Mouse (Mus musculus): ENCODE data around the gene CN725425. TPM values are rescaled to one million over a fixed set of nuclear protein-coding genes. Genes with fewer than 3 reads are reported as not detected.

Gene CN725425
- polyA plus RNA-seq, 1 experiment from 2014 or later = not detected

GRCm38 (mm10) chr15:91192223-91192598 is 7.1 kb upstream of the CN725425 start:
- WGBS = 12% methylated on average over 7 of the region's 7 CpGs
- H3K27ac ChIP-seq (ENCODE audit: low read depth, low read length) = peak overlapping the region; percentile 65; the same call in 1 of the 2 replicates
- DNase-seq (ENCODE audit: low spot score) (no peak), ATAC-seq (replicated peaks; ENCODE audit: low FRiP score) (peak; percentile 50)
- H3K4me3 ChIP-seq (ENCODE audit: low read depth, low read length) = peak overlapping the region; percentile 52
- peak overlapping the region; percentile 2; the same call in 1 of the 2 replicates for H3K9ac ChIP-seq (ENCODE audit: low read depth, low read length)
- no peaks in the 10 kb centered on the region for H3K36me3 ChIP-seq (ENCODE audit: control insufficient read depth, insufficient read depth, low read length)
- H3K4me2 ChIP-seq = peak overlapping the region; percentile 82
- no peaks in the 10 kb centered on the region for H3K9me3 ChIP-seq (ENCODE audit: control insufficient read depth, low read length)
- no peaks in the 10 kb centered on the region for H3K27me3 ChIP-seq (replicated peaks; ENCODE audit: control insufficient read depth, insufficient read depth, low read length)
- H3K4me1 ChIP-seq (replicated peaks; ENCODE audit: control insufficient read depth, insufficient read depth, low read length) = peaks cover 5% of the 10 kb centered on the region; the same call in 1 of the 2 replicates

- no peak overlapping the region for H3K4me2 ChIP-seq
- ATAC-seq (replicated peaks; ENCODE audit: low FRiP score) (no peak), DNase-seq (ENCODE audit: low spot score) (no peak)
- H3K9me3 ChIP-seq (ENCODE audit: control insufficient read depth, low read length) = no peaks in the 10 kb centered on the region
- no peak overlapping the region for H3K27ac ChIP-seq (ENCODE audit: low read depth, low read length)
- H3K9ac ChIP-seq (ENCODE audit: low read depth, low read length) = no peak overlapping the region
- 90% methylated on average over 1 of the region's 1 CpGs for WGBS
- no peaks in the 10 kb centered on the region for H3K4me1 ChIP-seq (replicated peaks; ENCODE audit: control insufficient read depth, insufficient read depth, low read length)
- no peaks in the 10 kb centered on the region for H3K36me3 ChIP-seq (ENCODE audit: control insufficient read depth, insufficient read depth, low read length)
- no peaks in the 10 kb centered on the region for H3K27me3 ChIP-seq (replicated peaks; ENCODE audit: control insufficient read depth, insufficient read depth, low read length)
- H3K4me3 ChIP-seq (ENCODE audit: low read depth, low read length) = no peak overlapping the region
These were observed 1.5 kb downstream of the CN725425 start for GRCm38 (mm10) chr15:91200833-91201232.

GRCm38 (mm10) chr15:91202486-91202885 is 3.2 kb downstream of the CN725425 start:
- ATAC-seq (replicated peaks; ENCODE audit: low FRiP score) (no peak), DNase-seq (ENCODE audit: low spot score) (no peak)
- H3K36me3 ChIP-seq (ENCODE audit: control insufficient read depth, insufficient read depth, low read length) = no peaks in the 10 kb centered on the region
- H3K9ac ChIP-seq (ENCODE audit: low read depth, low read length) = no peak overlapping the region
- H3K4me1 ChIP-seq (replicated peaks; ENCODE audit: control insufficient read depth, insufficient read depth, low read length) = no peaks in the 10 kb centered on the region
- WGBS = 86% methylated on average over 1 of the region's 1 CpGs
- no peak overlapping the region for H3K27ac ChIP-seq (ENCODE audit: low read depth, low read length)
- H3K4me3 ChIP-seq (ENCODE audit: low read depth, low read length) = no peak overlapping the region
- H3K4me2 ChIP-seq = no peak overlapping the region
- no peaks in the 10 kb centered on the region for H3K27me3 ChIP-seq (replicated peaks; ENCODE audit: control insufficient read depth, insufficient read depth, low read length)
- H3K9me3 ChIP-seq (ENCODE audit: control insufficient read depth, low read length) = no peaks in the 10 kb centered on the region

GRCm38 (mm10) chr15:91203521-91203920 is 4.2 kb downstream of the CN725425 start:
- Histone ChIP-seq H3K9ac (ENCODE audit: low read depth, low read length) (no peak overlapping the region), H3K4me1 (replicated peaks; ENCODE audit: control insufficient read depth, insufficient read depth, low read length) (no peaks in the 10 kb centered on the region), H3K27ac (ENCODE audit: low read depth, low read length) (no peak overlapping the region), H3K4me2 (no peak overlapping the region), H3K27me3 (replicated peaks; ENCODE audit: control insufficient read depth, insufficient read depth, low read length) (no peaks in the 10 kb centered on the region), H3K36me3 (ENCODE audit: control insufficient read depth, insufficient read depth, low read length) (no peaks in the 10 kb centered on the region), H3K9me3 (ENCODE audit: control insufficient read depth, low read length) (no peaks in the 10 kb centered on the region), H3K4me3 (ENCODE audit: low read depth, low read length) (no peak overlapping the region)
- ATAC-seq (replicated peaks; ENCODE audit: low FRiP score) = no peak
- WGBS = 85% methylated on average over 3 of the region's 3 CpGs
- DNase-seq (ENCODE audit: low spot score) = no peak

DNA sequence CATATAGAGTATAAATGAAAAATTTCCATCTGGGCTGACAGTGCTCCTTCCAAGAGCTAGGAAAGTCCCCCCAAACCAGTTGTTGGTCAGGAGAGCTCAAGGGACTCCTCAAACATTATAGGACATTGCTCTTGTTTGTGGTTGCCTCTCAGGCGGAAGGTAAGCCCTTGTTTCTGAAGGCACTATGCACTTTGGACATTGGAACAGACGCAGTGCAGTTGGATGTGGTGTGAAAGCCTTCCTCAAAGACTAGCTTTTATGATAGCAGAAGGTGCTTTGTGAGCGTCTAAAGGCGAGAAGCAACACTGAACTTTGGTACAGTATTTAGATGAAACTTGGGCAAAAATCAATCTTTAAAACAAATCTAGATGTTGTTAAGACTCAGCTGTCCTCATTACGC is 7.2 kb downstream of the CN725425 start:
- Histone ChIP-seq H3K27me3 (replicated peaks; ENCODE audit: control insufficient read depth, insufficient read depth, low read length) (no peaks in the 10 kb centered on the region), H3K9me3 (ENCODE audit: control insufficient read depth, low read length) (no peaks in the 10 kb centered on the region), H3K4me1 (replicated peaks; ENCODE audit: control insufficient read depth, insufficient read depth, low read length) (no peaks in the 10 kb centered on the region), H3K4me3 (ENCODE audit: low read depth, low read length) (no peak overlapping the region), H3K9ac (ENCODE audit: low read depth, low read length) (no peak overlapping the region), H3K4me2 (no peak overlapping the region), H3K27ac (ENCODE audit: low read depth, low read length) (no peak overlapping the region), H3K36me3 (ENCODE audit: control insufficient read depth, insufficient read depth, low read length) (no peaks in the 10 kb centered on the region)
- DNase-seq (ENCODE audit: low spot score) (no peak), ATAC-seq (replicated peaks; ENCODE audit: low FRiP score) (no peak)
- WGBS = 78% methylated on average over 5 of the region's 5 CpGs

- no peak overlapping the region for H3K27ac ChIP-seq (ENCODE audit: low read depth, low read length)
- DNase-seq (ENCODE audit: low spot score) (no peak), ATAC-seq (replicated peaks; ENCODE audit: low FRiP score) (no peak)
- no peaks in the 10 kb centered on the region for H3K4me1 ChIP-seq (replicated peaks; ENCODE audit: control insufficient read depth, insufficient read depth, low read length)
- no peaks in the 10 kb centered on the region for H3K27me3 ChIP-seq (replicated peaks; ENCODE audit: control insufficient read depth, insufficient read depth, low read length)
- WGBS = 67% methylated on average over 5 of the region's 5 CpGs
- H3K4me3 ChIP-seq (ENCODE audit: low read depth, low read length) = no peak overlapping the region
- H3K4me2 ChIP-seq = no peak overlapping the region
- H3K9me3 ChIP-seq (ENCODE audit: control insufficient read depth, low read length) = no peaks in the 10 kb centered on the region
- no peaks in the 10 kb centered on the region for H3K36me3 ChIP-seq (ENCODE audit: control insufficient read depth, insufficient read depth, low read length)
- no peak overlapping the region for H3K9ac ChIP-seq (ENCODE audit: low read depth, low read length)
These were observed 38.0 kb downstream of the CN725425 start for GRCm38 (mm10) chr15:91237294-91237693.

DNA sequence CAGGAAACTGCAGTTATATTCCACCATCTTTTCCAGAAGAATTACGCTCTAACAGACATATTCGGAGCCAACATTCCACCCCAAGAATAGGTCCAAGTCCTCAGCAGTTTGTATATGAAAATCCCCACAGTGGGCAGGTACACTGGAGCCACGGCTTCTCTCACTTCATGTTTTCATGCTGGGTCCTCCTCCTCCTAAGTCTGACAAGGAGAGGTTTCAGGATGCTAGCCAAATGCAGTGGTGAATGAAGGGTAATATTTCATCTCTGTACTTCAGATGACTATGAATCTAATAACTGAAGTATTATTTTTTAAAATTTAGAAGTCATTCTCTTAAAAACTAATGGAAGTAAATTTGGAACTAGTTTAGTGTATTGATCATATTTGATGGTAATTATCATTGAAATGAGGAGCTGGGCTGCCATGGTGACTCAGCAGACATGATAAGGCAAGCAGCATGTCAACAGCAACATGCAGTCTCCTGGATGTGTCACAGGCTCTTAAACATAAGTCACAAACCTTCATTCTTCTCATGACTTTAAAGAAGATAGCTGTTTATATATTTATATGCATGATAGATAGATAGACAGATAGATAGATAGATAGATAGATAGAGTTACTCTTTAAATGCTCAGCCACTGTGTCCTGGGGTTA is 41.5 kb downstream of the CN725425 start:
- H3K27ac ChIP-seq (ENCODE audit: low read depth, low read length) = no peak overlapping the region
- no peaks in the 10 kb centered on the region for H3K36me3 ChIP-seq (ENCODE audit: control insufficient read depth, insufficient read depth, low read length)
- no peaks in the 10 kb centered on the region for H3K9me3 ChIP-seq (ENCODE audit: control insufficient read depth, low read length)
- DNase-seq (ENCODE audit: low spot score) = no peak
- no peak for ATAC-seq (replicated peaks; ENCODE audit: low FRiP score)
- WGBS = 87% methylated on average over 3 of the region's 3 CpGs
- H3K9ac ChIP-seq (ENCODE audit: low read depth, low read length) = no peak overlapping the region
- H3K4me2 ChIP-seq = no peak overlapping the region
- no peak overlapping the region for H3K4me3 ChIP-seq (ENCODE audit: low read depth, low read length)
- no peaks in the 10 kb centered on the region for H3K4me1 ChIP-seq (replicated peaks; ENCODE audit: control insufficient read depth, insufficient read depth, low read length)
- H3K27me3 ChIP-seq (replicated peaks; ENCODE audit: control insufficient read depth, insufficient read depth, low read length) = no peaks in the 10 kb centered on the region

GRCm38 (mm10) chr15:91250815-91251214 is 51.5 kb downstream of the CN725425 start:
- no peaks in the 10 kb centered on the region for H3K36me3 ChIP-seq (ENCODE audit: control insufficient read depth, insufficient read depth, low read length)
- no peaks in the 10 kb centered on the region for H3K27me3 ChIP-seq (replicated peaks; ENCODE audit: control insufficient read depth, insufficient read depth, low read length)
- H3K9ac ChIP-seq (ENCODE audit: low read depth, low read length) = no peak overlapping the region
- no peak for ATAC-seq (replicated peaks; ENCODE audit: low FRiP score)
- WGBS = 79% methylated on average over 6 of the region's 6 CpGs
- H3K4me3 ChIP-seq (ENCODE audit: low read depth, low read length) = no peak overlapping the region
- no peak overlapping the region for H3K4me2 ChIP-seq
- no peak overlapping the region for H3K27ac ChIP-seq (ENCODE audit: low read depth, low read length)
- H3K9me3 ChIP-seq (ENCODE audit: control insufficient read depth, low read length) = no peaks in the 10 kb centered on the region
- no peak for DNase-seq (ENCODE audit: low spot score)
- no peaks in the 10 kb centered on the region; the same call in 1 of the 2 replicates for H3K4me1 ChIP-seq (replicated peaks; ENCODE audit: control insufficient read depth, insufficient read depth, low read length)

All from liver, embryonic 11.5 days (tissue).